Mouse (Mus musculus) cerebellum, postnatal 36 days (tissue): ENCODE results near the gene Cdkl3.

Experiments used
- DNase-seq, 2 experiments: peaks; one replicate each; pipeline ENCODE4 v3.0.0; 2021 to 2022; ENCODE audit warnings: mixed read lengths in 2 of 2

Cdkl3 gene

DNA sequence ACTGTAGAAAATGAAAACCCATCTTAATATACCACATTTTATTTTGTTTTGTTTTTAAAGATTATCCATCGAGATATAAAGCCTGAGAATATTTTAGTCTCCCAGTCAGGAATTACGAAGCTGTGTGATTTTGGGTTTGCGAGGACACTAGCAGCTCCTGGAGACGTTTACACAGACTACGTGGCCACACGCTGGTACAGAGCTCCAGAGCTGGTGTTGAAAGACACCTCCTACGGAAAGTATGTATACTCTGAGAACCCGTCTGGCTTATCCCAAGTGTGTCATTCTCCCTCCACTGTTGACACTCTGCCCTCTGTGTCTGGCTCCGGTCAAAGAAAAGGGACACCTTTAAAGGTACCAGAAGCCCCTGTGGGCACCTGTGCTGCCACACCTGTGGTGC, 14.2 kb downstream of the Cdkl3 start:
- DNase-seq: no peak

DNA sequence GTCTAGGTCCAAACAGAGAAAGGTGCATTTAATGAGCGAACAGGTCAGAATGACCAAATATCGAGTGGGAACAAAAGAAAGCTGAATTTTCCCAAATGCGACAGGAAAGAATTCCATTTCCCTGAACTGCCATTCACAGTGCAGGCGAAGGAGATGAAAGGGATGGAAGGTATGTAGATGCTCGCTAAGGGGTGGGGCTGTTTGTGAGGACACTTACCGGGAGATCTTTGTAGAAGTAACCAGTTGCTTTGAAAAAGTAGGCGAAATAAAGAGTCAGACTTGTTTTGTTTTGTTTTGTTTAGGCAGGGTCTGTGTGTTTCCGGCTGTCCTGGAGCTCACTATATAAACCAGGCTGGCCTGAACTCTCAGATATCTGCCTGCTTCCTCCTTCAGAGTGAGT, 28.3 kb downstream of the Cdkl3 start:
- no peak for DNase-seq

DNA sequence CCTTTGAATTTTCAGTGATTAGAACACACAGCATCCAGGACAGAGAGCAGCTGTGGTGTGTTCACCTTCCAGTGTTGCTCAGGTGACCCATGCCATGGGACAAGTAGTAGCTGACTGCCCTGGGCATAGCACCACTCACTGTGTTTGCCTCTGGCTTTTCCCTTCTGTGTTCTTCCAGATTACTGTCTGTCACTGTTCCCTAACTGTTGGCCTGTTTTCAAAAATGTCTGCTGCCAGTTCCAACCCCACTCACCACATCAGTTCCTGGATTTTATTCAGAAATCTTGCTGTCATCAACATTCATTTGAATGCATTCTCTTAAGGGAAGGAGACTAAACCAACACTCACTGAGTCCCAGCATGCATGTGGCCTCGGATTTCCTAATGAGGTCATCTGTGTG, 29.9 kb downstream of the Cdkl3 start:
- DNase-seq: no peak

DNA sequence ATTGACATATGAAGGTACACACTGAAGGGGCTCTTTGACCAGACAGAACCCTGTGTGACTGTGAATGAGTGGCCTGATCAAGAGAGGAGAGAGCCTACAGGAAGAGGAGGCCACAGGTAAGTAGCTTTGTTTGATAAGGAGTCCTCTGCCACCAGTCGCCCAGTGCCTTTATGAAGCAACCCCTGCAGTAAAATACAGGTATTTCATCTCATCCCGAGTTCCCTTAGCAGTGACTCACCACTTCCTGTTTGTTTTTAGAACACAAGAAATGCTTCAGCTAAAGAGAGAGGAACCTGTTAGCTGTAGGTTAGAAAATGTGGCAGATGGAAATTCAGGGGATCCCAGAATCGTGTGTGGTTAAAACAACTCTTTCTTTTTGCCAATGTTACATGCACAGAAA, 31.9 kb downstream of the Cdkl3 start:
- no peak for DNase-seq

DNA sequence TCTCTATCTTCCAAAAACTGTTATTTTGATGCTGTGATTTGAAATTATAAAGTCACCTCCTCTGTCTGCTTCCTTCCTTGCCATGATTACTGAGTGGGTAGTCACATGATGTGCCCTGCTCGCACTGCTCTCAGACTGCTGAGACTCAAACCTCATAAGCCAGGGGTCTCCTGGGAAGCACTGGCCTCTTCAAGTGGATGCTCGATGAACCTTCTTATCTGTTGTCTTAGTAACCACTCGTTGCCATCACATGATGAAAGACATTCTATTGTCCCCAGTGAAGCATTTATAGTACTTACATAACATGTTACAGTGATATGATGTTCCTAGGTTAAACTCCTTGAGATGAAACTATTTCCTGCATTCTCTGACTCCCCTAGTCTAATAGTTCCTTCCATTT, 33.6 kb downstream of the Cdkl3 start:
- DNase-seq: no peak

DNA sequence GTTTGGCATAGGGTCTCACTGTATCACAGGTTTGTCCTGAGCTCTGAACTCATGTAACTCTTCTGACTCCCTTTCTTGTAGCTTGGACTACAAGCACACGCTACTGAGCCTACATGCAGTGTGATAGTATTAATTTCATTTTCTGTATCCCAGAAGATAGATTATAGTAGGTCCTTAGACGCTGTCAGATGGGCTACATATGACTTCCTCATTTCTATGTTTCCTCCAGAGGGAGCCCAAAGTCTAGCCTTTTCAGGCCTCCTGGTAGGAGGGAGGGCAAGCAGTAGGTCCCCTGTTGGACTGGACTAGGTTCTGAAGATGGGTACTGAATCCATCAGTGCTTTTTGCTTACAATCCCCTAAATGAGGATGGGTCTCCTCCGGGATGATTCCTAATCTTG, 39.2 kb downstream of the Cdkl3 start:
- no peak for DNase-seq

DNA sequence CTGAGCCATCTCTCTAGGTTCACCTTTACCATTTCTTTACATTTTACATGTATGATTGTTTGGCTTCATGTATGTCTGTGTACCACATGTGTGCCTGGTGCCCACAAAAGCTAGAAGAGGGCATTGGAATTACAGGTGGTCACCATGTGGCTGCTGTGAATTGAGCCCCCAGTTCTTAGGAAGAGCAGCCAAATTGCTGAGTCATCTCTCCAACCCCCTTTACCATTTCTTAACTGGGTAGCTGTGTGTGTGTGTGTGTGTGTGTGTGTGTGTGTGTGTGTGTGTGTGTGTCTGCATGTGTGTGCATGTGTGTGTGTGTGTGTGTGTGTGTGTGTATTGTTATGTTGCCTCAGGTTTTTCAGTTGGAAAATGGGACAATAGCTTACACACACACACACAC, 40.1 kb downstream of the Cdkl3 start:
- no peak for DNase-seq

DNA sequence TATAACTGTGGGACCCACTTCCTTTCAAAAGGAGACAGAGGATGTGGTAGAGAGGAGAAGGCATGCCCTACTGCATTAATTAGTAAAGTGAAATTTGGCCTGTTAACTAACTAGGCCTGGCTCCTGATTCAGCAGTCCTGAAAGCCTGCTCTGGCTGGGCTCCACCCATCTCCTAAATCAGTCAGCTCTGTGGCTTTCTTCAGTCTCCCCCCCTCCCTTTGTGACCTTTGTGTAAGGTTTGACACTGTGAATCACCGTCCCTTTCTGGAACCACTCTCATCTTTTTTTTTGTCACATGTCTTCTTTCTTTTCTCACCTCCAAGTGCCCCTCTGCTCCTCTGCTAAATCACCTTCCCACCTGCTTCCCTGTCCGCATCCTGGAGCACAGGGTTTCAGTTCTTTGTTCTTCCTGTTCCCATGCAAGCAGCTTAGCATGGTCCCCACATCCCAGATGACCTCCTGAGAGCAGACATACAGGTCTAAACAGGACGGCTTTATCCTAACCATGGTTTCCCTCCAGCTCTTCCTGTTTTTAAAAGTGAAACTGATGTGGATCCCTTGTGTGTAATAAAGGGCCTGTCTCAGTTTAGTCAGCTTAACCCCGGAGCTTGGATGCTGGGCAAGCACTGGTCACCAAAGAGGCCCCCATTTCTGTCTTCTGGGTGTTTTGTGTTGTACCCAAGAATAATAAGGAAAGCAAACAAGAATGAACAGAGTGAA, 42.6 kb downstream of the Cdkl3 start:
- DNase-seq: no peak

DNA sequence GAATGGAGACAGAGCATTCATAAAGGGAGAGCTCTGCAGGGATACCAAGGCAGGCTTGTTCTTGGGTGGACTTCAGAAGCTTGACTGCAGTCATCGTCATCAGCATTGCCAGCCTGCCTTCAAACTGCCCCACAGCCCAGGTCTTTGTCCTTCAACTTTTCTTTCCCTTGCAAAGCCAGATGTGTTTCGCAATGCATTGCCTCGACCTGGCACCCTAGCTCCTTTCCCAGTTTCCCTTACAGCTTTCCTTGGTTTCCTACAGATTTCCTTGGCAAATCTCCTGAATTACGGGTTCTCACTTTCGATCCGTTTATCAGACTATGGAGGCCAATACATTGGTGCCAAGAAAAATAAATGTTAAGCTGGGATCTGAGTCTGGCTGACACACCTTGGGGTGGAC, 49.4 kb downstream of the Cdkl3 start:
- no peak for DNase-seq

DNA sequence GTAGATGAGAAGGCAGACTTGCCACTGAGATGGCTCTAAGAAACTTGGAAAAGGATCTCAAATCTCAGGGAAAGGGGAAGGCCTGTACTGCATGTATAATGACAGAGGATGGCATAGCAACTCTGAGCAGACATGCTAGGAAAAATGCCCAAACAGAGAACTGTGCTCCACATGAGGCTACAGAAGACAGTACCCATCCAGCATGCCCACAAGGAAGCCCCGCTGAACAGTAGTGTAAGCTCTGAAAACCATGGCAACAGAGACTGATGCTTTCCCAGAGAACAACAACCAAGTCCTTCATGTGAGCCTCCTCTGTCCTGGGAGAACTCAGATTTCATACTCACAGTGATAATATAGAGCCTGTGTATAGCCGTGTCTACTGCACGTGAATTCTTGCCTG, 50.7 kb downstream of the Cdkl3 start:
- no peak for DNase-seq

DNA sequence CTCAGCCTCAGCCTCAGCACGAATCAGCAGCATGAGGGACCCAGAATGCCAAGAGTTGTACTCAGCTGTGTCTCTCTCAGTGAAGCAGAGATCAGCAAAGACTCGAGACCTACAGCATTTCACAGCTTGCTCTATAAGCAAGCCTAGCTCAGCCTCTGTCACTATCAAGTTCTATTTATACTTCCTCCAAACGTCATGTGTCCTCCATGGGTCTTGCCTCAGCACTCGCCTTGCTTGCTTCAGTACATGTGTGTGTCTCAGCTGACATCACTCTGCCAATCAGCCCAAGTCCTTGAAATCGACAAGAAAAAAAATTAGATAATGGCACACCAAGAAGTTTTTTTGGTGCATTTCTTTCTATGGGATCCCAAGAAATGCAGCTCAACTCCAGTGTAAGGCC, 52.2 kb downstream of the Cdkl3 start:
- no peak for DNase-seq

DNA sequence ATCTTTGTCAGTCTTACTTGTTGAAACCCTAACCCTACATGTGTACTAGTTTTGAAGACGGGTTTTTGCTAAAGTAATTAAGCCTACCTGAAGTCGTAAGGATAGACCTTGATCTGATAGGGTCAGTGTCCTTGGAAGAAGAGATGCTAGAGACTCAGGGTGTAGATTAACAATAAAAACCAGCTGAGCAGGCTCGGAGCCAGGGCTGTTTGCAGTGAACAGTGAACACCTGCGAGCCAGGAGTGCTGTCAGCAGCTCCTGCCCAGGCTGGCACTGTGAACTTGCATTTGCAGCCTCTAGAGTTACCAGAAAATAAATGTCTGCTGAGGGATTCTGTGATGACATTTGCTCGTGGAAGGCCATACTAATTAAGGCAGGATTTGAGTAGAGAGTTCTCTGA, 55.0 kb downstream of the Cdkl3 start:
- DNase-seq: no peak

DNA sequence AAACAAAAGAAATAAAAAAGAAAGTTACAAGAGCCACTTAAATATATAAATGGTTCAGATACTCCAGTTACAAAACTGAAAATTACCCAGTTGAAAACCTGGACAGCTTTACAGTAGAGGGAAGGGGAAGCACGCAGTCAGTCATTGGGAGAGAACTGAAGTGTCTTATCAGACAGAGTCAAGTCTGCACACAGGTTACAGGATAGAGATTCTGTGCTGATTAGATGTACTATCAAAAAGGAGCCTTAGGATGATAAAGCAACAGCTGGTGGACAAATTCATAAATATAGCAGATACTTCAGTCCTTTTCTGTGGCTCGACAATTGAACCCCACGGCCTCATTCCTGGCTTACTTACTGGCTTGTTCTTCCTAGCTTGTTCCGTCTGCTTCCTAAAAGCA, 56.3 kb downstream of the Cdkl3 start:
- DNase-seq: no peak

DNA sequence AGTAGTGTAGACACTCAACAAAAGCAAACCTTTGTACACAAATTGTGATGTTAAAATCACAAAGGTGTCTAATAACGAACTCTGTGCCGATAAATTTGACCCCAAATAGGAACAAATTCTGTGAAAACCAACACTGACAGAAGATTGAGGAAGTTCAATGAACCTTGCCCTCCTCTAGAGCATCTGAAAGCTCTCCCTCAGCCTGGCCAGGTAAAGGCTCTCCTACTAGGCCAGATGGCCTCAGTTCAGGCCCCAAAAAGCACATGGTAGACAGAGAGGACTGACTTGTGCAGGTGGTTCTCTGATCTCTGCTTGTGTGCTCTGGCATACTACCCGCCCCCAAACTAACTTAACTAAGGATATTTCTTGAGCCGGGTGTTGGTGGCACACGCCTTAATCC, 58.4 kb downstream of the Cdkl3 start:
- DNase-seq: no peak

DNA sequence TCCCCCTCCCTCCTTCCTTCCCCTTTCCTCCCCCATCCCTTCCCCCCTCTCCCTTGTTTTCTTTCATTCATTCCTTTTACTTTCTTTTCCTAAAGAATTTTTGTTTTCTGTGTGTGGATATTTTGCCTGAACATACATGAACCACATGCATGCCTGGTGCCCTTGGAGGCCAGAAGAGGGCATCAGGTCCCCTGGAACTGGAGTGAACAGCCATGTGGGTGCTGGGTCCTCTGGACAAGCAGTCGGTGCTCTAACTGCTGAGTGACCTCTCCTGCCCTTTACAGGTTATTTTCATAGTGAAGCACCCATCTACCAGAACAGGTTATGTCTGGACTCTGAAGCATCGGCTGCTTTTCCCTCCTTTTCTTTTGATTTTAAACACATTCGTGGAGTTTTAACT, 60.4 kb downstream of the Cdkl3 start:
- no peak for DNase-seq

DNA sequence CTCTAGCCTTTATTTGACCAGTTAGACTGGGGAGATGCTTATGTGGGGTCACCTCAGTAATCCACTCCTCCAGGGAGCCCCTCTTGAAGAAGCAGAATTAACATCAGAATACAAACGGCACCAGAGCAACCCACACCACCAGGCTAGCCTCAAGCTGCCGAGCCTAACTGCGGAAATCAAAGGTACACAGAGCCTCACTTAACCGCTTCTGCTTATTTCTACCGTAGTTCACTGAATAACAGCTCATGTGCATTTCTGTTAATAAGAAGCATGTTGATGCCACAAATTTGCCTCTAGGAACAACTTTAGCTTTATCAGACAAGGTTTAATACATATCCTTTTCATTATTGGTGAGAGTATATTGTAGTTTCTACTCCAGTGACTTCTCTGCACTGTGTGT, 61.8 kb downstream of the Cdkl3 start:
- DNase-seq: no peak

DNA sequence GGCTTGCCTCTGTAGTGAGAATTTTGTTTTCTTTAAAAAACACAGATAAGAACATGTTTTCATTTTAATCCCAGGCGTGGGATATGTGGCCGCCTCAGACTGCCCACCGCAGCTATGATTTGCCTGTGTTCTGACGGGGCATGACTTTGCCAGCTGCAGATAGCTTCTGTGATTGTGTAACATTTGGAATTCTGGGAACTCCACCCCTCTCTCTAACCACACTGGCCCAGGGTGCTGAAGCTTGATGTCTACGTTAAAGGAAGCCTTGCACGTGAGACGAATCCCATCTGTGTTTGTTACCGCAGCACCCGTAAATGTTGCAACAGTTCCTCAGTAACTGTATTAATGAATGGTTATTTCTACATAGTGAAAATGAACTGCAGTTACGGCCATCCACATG, 67.7 kb downstream of the Cdkl3 start:
- no peak for DNase-seq

DNA sequence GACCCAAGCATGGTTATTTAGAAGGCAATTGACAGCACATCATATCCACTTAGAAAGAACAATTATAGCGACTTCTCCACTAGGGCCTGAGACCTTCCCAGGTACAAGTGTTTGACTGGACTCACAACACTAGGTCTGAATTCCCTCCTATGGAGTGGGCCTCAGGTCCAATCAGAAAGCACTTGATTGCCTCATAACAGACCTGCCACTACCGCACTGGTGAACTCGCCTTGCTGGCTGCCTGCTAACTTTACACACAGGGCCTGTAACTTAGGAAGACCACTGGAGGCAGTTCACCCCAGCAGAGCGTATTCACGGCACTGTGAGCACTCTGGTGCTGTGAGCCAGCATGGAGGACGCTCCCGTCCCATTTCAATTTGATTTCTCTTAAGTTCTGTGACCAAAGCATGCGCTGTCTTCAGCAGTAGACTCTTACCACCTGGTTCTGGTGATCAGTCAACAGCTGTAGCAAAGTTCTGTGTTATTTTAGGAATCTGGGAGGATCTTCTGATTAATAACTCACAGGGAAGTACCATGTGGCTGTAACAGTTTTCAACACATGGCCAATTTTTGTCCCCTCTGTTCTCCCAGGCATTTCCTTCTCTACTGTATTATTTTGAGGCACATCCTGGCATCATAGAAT, 69.6 kb downstream of the Cdkl3 start:
- no peak for DNase-seq

DNA sequence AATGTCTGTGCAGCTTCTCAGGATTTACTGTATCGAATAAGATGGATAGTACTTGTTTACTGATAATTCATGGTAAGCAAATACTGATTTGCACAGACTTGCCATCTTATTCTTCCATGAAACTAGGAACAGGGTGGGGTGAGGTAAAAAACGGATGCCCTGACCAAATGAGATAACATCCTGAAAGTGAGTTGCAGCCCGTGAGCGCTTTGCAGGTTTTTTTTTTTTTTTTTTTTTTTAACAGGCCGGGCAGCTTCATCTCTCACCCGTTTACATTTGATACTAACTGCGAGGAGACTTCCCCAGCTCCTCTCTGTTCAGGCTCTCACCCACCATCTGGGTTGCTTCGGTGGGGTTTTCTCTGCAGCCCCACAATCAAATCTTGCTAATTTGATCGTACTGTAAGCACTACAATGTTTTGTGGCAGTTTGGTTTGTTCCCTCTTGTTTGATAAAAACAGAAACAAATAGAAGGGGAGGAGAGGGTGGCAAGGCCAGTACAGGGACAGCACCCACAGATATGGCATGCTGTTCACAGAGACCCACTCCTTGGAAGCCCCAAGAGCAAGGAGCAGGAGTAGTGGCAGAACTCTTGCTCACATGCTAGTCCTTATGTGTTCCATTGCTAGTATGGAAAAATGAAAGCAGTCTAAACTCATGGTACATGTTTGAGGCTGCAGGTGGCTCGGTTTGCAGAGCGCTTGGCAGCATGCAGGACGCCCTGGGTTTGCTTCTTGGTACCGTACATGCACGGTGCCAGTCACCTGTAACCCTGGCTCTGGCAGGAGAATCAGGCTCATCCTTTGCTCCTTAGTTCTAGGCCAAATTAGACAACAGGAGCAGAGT, 70.8 kb downstream of the Cdkl3 start:
- DNase-seq: no peak

DNA sequence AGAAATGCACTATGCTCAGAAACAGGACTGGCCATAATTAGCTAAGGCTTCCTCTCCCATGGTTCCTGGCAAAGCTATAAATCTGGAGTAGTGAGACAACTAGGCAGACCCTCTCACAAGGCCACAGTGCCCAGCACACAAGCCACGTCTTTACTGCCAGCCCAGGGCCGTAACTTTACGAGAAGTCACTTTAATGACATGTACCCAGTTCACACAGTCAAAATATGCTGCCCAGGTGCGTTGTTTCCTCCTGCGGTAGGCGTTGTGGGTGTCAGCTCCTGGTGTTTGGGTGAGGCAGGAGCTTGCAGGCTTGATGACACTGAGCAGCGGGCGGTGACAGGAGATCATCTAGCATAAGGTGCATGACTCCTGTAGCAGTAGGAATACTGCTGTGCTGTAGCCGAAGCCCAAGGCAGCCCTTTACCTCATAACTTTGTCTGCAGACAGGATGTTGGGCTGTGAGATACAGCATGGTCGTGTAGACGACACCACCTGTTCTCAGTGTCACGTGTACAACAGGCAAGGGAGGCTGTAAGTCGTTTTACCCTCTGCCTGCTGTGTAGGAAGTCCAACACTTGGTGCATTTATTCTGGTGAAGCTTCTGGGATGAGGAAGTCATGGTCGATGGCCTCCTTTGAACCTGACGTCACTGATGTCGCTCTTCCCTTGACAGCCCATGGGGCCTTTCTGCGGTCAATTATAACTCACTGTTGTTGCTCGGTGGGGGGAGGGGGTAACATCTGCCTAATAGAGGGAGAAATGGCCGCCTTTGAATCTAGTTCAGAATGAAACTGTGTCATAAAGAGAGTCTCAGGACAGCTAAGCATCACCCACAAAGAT, 72.0 kb downstream of the Cdkl3 start:
- no peak for DNase-seq

DNA sequence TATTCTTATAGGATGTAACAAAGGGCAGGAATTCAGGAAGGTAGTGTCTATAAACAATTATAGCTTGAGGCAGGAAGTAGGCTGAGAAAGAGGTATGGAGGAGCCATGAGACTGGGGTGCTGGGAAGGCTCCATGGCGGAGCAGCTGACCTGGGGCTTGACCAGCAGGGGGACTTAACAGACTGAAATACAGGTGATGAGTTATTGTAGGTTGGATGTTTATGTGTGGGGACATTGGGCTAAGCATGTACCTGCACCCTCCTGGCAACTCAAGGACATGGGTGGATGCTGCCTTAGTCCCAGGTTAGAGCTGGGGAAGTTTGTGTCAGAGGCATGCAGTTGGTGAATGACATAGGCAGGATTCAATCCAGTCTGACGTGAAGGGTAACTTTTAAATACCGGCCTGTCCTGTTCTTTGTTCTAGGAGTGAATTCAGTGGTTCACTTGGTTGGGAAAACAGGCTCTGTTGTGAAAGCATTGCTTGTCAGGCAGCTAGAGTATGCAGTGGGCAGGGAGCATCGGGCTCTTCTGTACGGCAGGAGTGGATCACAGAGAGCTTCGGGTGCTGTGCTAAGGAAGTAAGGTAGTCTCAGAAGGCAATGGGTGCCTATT, 72.8 kb downstream of the Cdkl3 start:
- no peak for DNase-seq

DNA sequence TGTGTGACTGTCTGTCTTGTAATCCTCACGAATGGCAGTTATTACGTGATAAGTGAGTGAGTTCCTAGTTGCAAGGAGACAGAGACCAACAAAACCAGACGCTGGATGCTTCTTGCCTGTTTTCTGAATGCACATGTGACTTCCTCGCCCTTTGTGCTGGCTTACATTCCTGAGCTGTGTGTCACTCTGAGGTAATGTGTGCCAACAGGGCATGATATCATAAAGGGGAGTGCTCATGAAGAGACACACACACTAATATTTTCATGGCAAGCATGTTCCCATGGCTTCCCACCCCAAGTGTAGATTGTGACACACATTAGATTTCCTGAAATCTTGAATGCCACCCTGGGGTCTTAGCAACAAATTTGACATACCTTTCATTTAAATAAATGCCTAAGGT, 73.9 kb downstream of the Cdkl3 start:
- DNase-seq: no peak

DNA sequence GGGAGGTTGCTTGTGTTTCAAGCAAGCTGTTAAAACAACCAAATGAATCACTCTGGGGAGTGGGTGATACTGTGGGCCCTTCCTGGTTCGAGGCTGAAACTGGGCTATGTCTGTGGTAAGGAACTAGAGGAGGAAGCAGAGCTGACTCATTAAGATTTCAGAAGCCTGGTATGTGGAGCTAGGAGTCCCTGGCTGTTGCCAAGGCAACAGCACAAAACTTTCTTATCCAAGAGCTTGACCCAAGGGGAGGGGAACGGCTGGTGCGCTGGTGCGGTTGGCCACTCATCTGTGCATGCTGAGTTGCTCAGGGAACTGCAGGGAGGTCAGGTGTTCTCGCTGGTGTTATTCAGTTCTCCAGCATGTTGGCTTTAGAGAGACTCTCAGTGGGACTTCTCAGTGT, 76.0 kb downstream of the Cdkl3 start:
- no peak for DNase-seq
